Mouse (Mus musculus) liver, embryonic 16.5 days (tissue): ENCODE measurements around the gene Hist1h4a. TPM values are rescaled to one million over a fixed set of nuclear protein-coding genes. Genes with fewer than 3 reads are reported as not detected.
A peak's percentile ranks its signal among the peaks of the same experiment; 100 is the strongest.
"Not testable (repeated sequence)": the region's sequence is repeated elsewhere in the genome, so short reads cannot be mapped to it uniquely, and the experiment has no call there.

Experiments
- ATAC-seq: fragments of 200-750 bp; cut with Nextera tagmentation; 2 replicates; pipeline ENCODE4 v1.8.0; 2017; ENCODE audit warnings: low read depth, mild to moderate bottlenecking, moderate number of reproducible peaks, moderate library complexity
- H3K27ac ChIP-seq: fragments of 300-500 bp; sonication (generic); 2 replicates; pipeline ENCODE4 v1.5.1; 2014; ENCODE audit warnings: mild to moderate bottlenecking, low read length
- H3K27me3 ChIP-seq: fragments of 300-500 bp; sonication (generic); 2 replicates; pipeline ENCODE4 v1.6.1; 2014; ENCODE audit warnings: low read depth, low read length, mixed read lengths; ENCODE audit not compliant: control insufficient read depth, insufficient read depth
- H3K36me3 ChIP-seq: fragments of 300-500 bp; sonication (generic); 2 replicates; pipeline ENCODE4 v1.6.1; 2014; ENCODE audit warnings: mild to moderate bottlenecking; ENCODE audit not compliant: control insufficient read depth, insufficient read depth
- H3K4me1 ChIP-seq: fragments of 300-500 bp; sonication (generic); 2 replicates; pipeline ENCODE4 v1.6.1; 2014; ENCODE audit warnings: low read depth, low read length, mixed read lengths; ENCODE audit not compliant: control insufficient read depth
- H3K4me2 ChIP-seq: fragments of 300-500 bp; sonication (generic); 2 replicates; pipeline ENCODE4 v1.6.1; 2014; ENCODE audit warnings: low read depth, low read length, mixed read lengths
- H3K4me3 ChIP-seq: fragments of 300-500 bp; sonication (generic); 2 replicates; pipeline ENCODE4 v1.5.1; 2014; ENCODE audit warnings: low read depth, mild to moderate bottlenecking, low read length
- H3K9ac ChIP-seq: fragments of 300-500 bp; sonication (generic); 2 replicates; pipeline ENCODE4 v1.6.1; 2014; ENCODE audit warnings: low read depth, low read length
- H3K9me3 ChIP-seq: fragments of 300-500 bp; sonication (generic); replicated peaks from 2 replicates; pipeline ENCODE4 v1.6.1; 2016; ENCODE audit warnings: low read length; ENCODE audit not compliant: control insufficient read depth
- WGBS: fragments of 180-500 bp; shearing (Covaris S2); extraction: QIAGEN DNeasy Blood & Tissue Kit; methylation state at CpG from one replicate; pipeline ENCODE4 v1.1.7; 2014; ENCODE audit not compliant: insufficient replicate concordance; 5-methylcytosine and 5-hydroxymethylcytosine counted together
- microRNA-seq: library from miRNA; unstranded; fragments of <30 nt; microRNA quantifications from one replicate; pipeline ENCODE4, GENCODE M21; 2016
- polyA plus RNA-seq: library from polyadenylated mRNA; unstranded; fragments of >200 nt; fragmentation: Nextera tagmentation; extraction: Ambion mirVana; gene quantifications from 2 replicates; pipeline ENCODE4 v1.2.1, GENCODE M21; 2015

Gene Hist1h4a
- polyA plus RNA-seq, 1 experiment from 2014 or later, result 0.48 TPM

DNA sequence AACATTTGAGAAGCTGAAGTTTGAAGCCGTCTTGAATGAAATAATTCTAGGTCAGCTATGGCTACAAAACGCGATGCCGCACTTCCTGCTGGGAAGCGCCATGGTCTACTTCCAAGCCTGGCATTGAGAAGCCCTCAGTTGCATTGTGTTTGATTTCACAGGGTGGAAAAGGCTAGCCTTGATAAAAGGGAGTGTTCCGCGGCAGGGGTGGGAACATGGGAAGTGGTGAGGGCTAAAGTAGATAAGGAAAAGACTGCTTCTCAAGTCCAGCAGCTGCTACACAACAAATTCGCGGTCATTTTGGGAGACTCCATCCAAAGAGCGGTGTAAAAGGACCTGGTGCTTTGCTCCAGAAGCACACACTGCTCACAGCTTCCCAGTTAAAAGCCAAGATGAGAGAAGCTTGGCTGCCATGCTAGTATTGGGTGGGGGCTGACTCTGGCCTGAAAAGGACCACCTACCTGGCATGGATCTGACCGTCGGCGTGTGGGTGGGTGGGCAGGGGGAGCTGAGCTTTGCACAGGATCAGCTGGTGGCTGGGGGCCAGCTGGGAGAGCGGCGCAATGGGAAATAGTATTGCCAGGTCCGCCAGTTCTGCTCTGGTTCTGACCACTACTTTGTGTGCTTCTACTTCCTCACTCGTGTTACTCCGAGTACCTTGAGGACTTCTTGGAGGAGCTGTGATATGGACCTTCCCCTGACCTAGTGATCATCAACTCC, 32.4 kb downstream of the Hist1h4a start:
- 51% methylated on average over 18 of the region's 18 CpGs for WGBS
- H3K4me2 ChIP-seq, result peak overlapping the region; percentile 29; the same call in 1 of the 2 replicates
- ATAC-seq, result no peak
- H3K9ac ChIP-seq, result peak overlapping the region; percentile 26; the same call in 1 of the 2 replicates
- no peaks in the 10 kb centered on the region for H3K9me3 ChIP-seq
- no peak overlapping the region for H3K4me3 ChIP-seq
- H3K27ac ChIP-seq, result 0 out of 2 replicates have a peak overlapping the region, but pooled peaks have one; percentile 29
- H3K36me3 ChIP-seq, result no peaks in the 10 kb centered on the region
- no peaks in the 10 kb centered on the region for H3K27me3 ChIP-seq
- H3K4me1 ChIP-seq, result peaks cover 30% of the 10 kb centered on the region

DNA sequence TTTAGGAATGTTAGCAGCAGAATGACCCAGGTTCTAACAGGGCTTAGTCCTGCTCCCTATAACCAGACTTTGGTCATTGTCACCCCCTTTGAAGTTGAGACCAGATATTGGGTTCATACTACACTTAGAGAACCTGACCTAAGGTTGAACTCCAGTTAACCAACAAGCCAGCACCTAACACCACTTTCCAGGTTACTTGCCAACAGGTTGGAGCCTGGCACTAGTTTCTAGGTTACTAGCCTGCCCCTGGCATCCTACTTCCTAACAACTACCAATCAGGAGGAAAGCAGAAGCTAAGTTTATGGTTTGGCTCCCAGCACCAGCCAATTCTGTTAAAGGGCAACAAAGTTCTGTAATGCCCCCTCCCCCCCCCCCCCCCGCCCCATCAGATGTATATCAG, 35.8 kb downstream of the Hist1h4a start:
- 40% methylated on average over 1 of the region's 1 CpGs for WGBS
- no peak overlapping the region for H3K4me2 ChIP-seq
- no peaks in the 10 kb centered on the region for H3K27me3 ChIP-seq
- H3K4me1 ChIP-seq, result peaks cover 29% of the 10 kb centered on the region
- H3K36me3 ChIP-seq, result no peaks in the 10 kb centered on the region
- H3K4me3 ChIP-seq, result no peak overlapping the region
- no peak overlapping the region for H3K27ac ChIP-seq
- no peak overlapping the region for H3K9ac ChIP-seq
- H3K9me3 ChIP-seq, result no peaks in the 10 kb centered on the region
- ATAC-seq, result no peak

GRCm38 (mm10) chr13:23724239-23724638, 36.8 kb downstream of the Hist1h4a start:
- Histone ChIP-seq H3K4me3 (no peak overlapping the region), H3K36me3 (no peaks in the 10 kb centered on the region), H3K27ac (no peak overlapping the region), H3K9me3 (no peaks in the 10 kb centered on the region), H3K27me3 (no peaks in the 10 kb centered on the region), H3K4me2 (no peak overlapping the region), H3K4me1 (peaks cover 23% of the 10 kb centered on the region), H3K9ac (no peak overlapping the region)
- 0 out of 2 replicates have a peak, but pooled peaks have one; percentile 35 for ATAC-seq
- WGBS, result 53% methylated on average over 4 of the region's 4 CpGs

GRCm38 (mm10) chr13:23717593-23718245, 43.3 kb downstream of the Hist1h4a start:
- not testable (repeated sequence) for H3K27me3 ChIP-seq, H3K9ac ChIP-seq, H3K9me3 ChIP-seq, H3K36me3 ChIP-seq, ATAC-seq, H3K4me1 ChIP-seq, H3K4me3 ChIP-seq, H3K4me2 ChIP-seq
- 9% methylated on average over 2 of the region's 2 CpGs for WGBS
- H3K27ac ChIP-seq, result 0 out of 2 replicates have a peak overlapping the region, but pooled peaks have one; percentile 9

GRCm38 (mm10) chr13:23717176-23717575, 43.9 kb downstream of the Hist1h4a start:
- 46% methylated on average over 11 of the region's 11 CpGs for WGBS
- no peak for ATAC-seq
- Histone ChIP-seq H3K4me3 (no peak overlapping the region), H3K9me3 (no peaks in the 10 kb centered on the region), H3K36me3 (no peaks in the 10 kb centered on the region), H3K4me1 (no peaks in the 10 kb centered on the region), H3K9ac (no peak overlapping the region), H3K27me3 (no peaks in the 10 kb centered on the region), H3K4me2 (no peak overlapping the region), H3K27ac (no peak overlapping the region)

GRCm38 (mm10) chr13:23716261-23717042, 44.6 kb downstream of the Hist1h4a start:
- no peaks in the 10 kb centered on the region for H3K27me3 ChIP-seq
- WGBS, result 23% methylated on average over 5 of the region's 5 CpGs
- no peak overlapping the region for H3K4me2 ChIP-seq
- no peaks in the 10 kb centered on the region for H3K9me3 ChIP-seq
- H3K36me3 ChIP-seq, result no peaks in the 10 kb centered on the region
- no peak overlapping the region for H3K4me3 ChIP-seq
- H3K27ac ChIP-seq, result no peak overlapping the region
- H3K9ac ChIP-seq, result no peak overlapping the region
- H3K4me1 ChIP-seq, result peaks cover under 1% of the 10 kb centered on the region; the same call in 1 of the 2 replicates
- ATAC-seq, result no peak

Small RNA genes within 50 kb of the gene (microRNA-seq; reads per million reads assigned to microRNA genes)
- gene Gm44314 (not detected), gene Gm44484 (0.98 reads per million)

Other genes starting within 250 kb of the Hist1h4a start
- 5.5 and 9.8 TPM in 2 replicates for gene Hist1h4h, start 230.2 kb downstream of the Hist1h4a start, polyA plus RNA-seq
- 2.0 and 6.7 TPM in 2 replicates for gene Hist1h2af, start 227.3 kb downstream of the Hist1h4a start, polyA plus RNA-seq
- gene Hist1h3g, start 225.8 kb downstream of the Hist1h4a start, polyA plus RNA-seq, result 11.0 and 14.8 TPM in 2 replicates
- 1.1 and 1.8 TPM in 2 replicates for gene Hist1h2bh, start 217.8 kb downstream of the Hist1h4a start, polyA plus RNA-seq
- gene Hist1h3f, start 217.2 kb downstream of the Hist1h4a start, polyA plus RNA-seq, result 1.2 and 1.4 TPM in 2 replicates
- gene Hist1h4f, start 209.6 kb downstream of the Hist1h4a start, polyA plus RNA-seq, result 2.4 and 2.9 TPM in 2 replicates
- 1.2 and 1.4 TPM in 2 replicates for gene Hist1h1d, start 208.0 kb downstream of the Hist1h4a start, polyA plus RNA-seq
- gene Hist1h3e, start 198.9 kb downstream of the Hist1h4a start, polyA plus RNA-seq, result 3.4 and 4.2 TPM in 2 replicates
- 63.6 and 96.6 TPM in 2 replicates for gene Hist1h2ae, start 190.0 kb downstream of the Hist1h4a start, polyA plus RNA-seq
- 10.6 and 13.5 TPM in 2 replicates for gene Hist1h2bg, start 189.8 kb downstream of the Hist1h4a start, polyA plus RNA-seq
- 3.7 and 5.9 TPM in 2 replicates for gene Hist1h2bf, start 187.0 kb downstream of the Hist1h4a start, polyA plus RNA-seq
- 2.2 and 3.8 TPM in 2 replicates for gene Hist1h2ad, start 186.8 kb downstream of the Hist1h4a start, polyA plus RNA-seq
- gene Hist1h3d, start 185.5 kb downstream of the Hist1h4a start, polyA plus RNA-seq, result 6.6 and 7.7 TPM in 2 replicates
- gene Hist1h4d, start 179.6 kb downstream of the Hist1h4a start, polyA plus RNA-seq, result 126 and 155 TPM in 2 replicates
- gene Hist1h2be, start 140.1 kb downstream of the Hist1h4a start, polyA plus RNA-seq, result 1.9 and 2.0 TPM in 2 replicates
- 23.6 and 27.8 TPM in 2 replicates for gene Hist1h1e, start 138.7 kb downstream of the Hist1h4a start, polyA plus RNA-seq
- 1.2 and 1.5 TPM in 2 replicates for gene Hist1h2ac, start 77.3 kb downstream of the Hist1h4a start, polyA plus RNA-seq
- 202 and 220 TPM in 2 replicates for gene Hist1h2bc, start 77.0 kb downstream of the Hist1h4a start, polyA plus RNA-seq
- gene Hist1h1t, start 65.4 kb downstream of the Hist1h4a start, polyA plus RNA-seq, result 0.13 TPM in 1 of 2 replicates, not detected in the other
- gene Hist1h4c, start 62.8 kb downstream of the Hist1h4a start, polyA plus RNA-seq, result 6.3 and 8.9 TPM in 2 replicates
- 16.0 and 16.3 TPM in 2 replicates for gene Hfe, start 50.4 kb downstream of the Hist1h4a start, polyA plus RNA-seq
- gene Hist1h1c, start 22.4 kb downstream of the Hist1h4a start, polyA plus RNA-seq, result 99.6 and 112 TPM in 2 replicates
- 4.4 and 7.4 TPM in 2 replicates for gene Hist1h3c, start 15.6 kb downstream of the Hist1h4a start, polyA plus RNA-seq
- gene Hist1h2bb, start 14.5 kb downstream of the Hist1h4a start, polyA plus RNA-seq, result 3.2 and 6.3 TPM in 2 replicates
- gene Hist1h2ab, start 10.1 kb downstream of the Hist1h4a start, polyA plus RNA-seq, result 49.0 and 58.5 TPM in 2 replicates
- 14.4 TPM in 2 replicates for gene Hist1h3b, start 9.0 kb downstream of the Hist1h4a start, polyA plus RNA-seq
- 3.5 and 5.4 TPM in 2 replicates for gene Hist1h4b, start 4.2 kb downstream of the Hist1h4a start, polyA plus RNA-seq
- 4.6 and 6.8 TPM in 2 replicates for gene Hist1h3a, start 1.2 kb upstream of the Hist1h4a start, polyA plus RNA-seq
- 2.5 and 3.5 TPM in 2 replicates for gene Hist1h1a, start 2.4 kb upstream of the Hist1h4a start, polyA plus RNA-seq
- gene Trim38, start 8.7 kb upstream of the Hist1h4a start, polyA plus RNA-seq, result not detected in 2 replicates
- 1.5 and 1.8 TPM in 2 replicates for gene Slc17a2, start 45.8 kb upstream of the Hist1h4a start, polyA plus RNA-seq
- gene Slc17a3, start 78.2 kb upstream of the Hist1h4a start, polyA plus RNA-seq, result 7.9 and 9.2 TPM in 2 replicates
- 0.17 and 0.39 TPM in 2 replicates for gene Slc17a1, start 106.5 kb upstream of the Hist1h4a start, polyA plus RNA-seq
- 0.34 and 0.40 TPM in 2 replicates for gene Slc17a4, start 153.8 kb upstream of the Hist1h4a start, polyA plus RNA-seq
- not detected in 2 replicates for gene Hist1h2ba, start 172.9 kb upstream of the Hist1h4a start, polyA plus RNA-seq
- not detected in 2 replicates for gene Hist1h2aa, start 173.2 kb upstream of the Hist1h4a start, polyA plus RNA-seq
- 0.19 TPM in 1 of 2 replicates, not detected in the other for gene Scgn, start 230.0 kb upstream of the Hist1h4a start, polyA plus RNA-seq